In genomic region chr11:63943947-63944346, GRCm38 (mm10) we compare ENCODE assay signal across 19 mouse cellular contexts.
"Had no signal": no experiment of that assay in that cellular context is flagged by ENCODE, and none has a peak within 500 bp of the region (broad histone marks: within the 10 kb centered on the region; RNA-seq: fewer than 3 reads in every experiment).

No protein-coding gene starts in this region.

- ATAC-seq: liver, postnatal 0 days; lung, postnatal 0 days; midbrain, embryonic 13.5 days; midbrain, embryonic 15.5 days had no signal

- H3K27ac ChIP-seq: lung, embryonic 15.5 days; macrophage; midbrain, embryonic 13.5 days; midbrain, embryonic 15.5 days; neural tube, embryonic 12.5 days; stomach, embryonic 15.5 days; stomach, postnatal 0 days had no signal

- H3K9me3 ChIP-seq: lung, embryonic 15.5 days; midbrain, embryonic 13.5 days; midbrain, embryonic 15.5 days; neural tube, embryonic 12.5 days; stomach, embryonic 15.5 days had no signal

- DNase-seq: liver, postnatal 0 days; lung, adult 2 months; lung, postnatal 14 days; lung, postnatal 36 days; right cerebral cortex, postnatal 14 days; thymus, adult 2 months; thymus, postnatal 25 days; thymus, postnatal 4 days had no signal

- H3K4me3 ChIP-seq: lung, embryonic 15.5 days; megakaryocyte, embryonic 14.5 days; midbrain, embryonic 13.5 days; midbrain, embryonic 15.5 days; myocyte; neural tube, embryonic 12.5 days; stomach, embryonic 15.5 days had no signal

- H3K27me3 ChIP-seq: midbrain, embryonic 15.5 days; neural tube, embryonic 12.5 days; stomach, embryonic 15.5 days had no signal

- H3K4me1 ChIP-seq: lung, embryonic 15.5 days; megakaryocyte, embryonic 14.5 days; midbrain, embryonic 13.5 days; midbrain, embryonic 15.5 days; neural tube, embryonic 12.5 days; stomach, embryonic 15.5 days had no signal

- H3K4me2 ChIP-seq: lung, embryonic 15.5 days; midbrain, embryonic 11.5 days; midbrain, embryonic 13.5 days; midbrain, embryonic 15.5 days; neural tube, embryonic 12.5 days; stomach, embryonic 15.5 days had no signal

- H3K9ac ChIP-seq: liver, postnatal 0 days; lung, embryonic 15.5 days; midbrain, embryonic 13.5 days; midbrain, embryonic 15.5 days; neural tube, embryonic 12.5 days; stomach, embryonic 15.5 days had no signal

- H3K36me3 ChIP-seq: lung, embryonic 15.5 days; midbrain, embryonic 13.5 days; midbrain, embryonic 15.5 days; neural tube, embryonic 12.5 days; stomach, embryonic 15.5 days had no signal
